Mouse (Mus musculus) gastrocnemius, postnatal 36 days (tissue): ENCODE data around the gene Taar8c. TPM values are rescaled to one million over a fixed set of nuclear protein-coding genes. Genes with fewer than 3 reads are reported as not detected.
"Not testable (repeated sequence)": the region's sequence is repeated elsewhere in the genome, so short reads cannot be mapped to it uniquely, and the experiment has no call there.

Experiments
- DNase-seq, 2 experiments: peaks; one replicate each; pipeline ENCODE4 v3.0.0; 2022
- intact Hi-C: fragments of 180-260 bp; cut with DNase I; formaldehyde crosslinking; loops from one replicate; pipeline ENCODE4 v1.15.1; 2025
- total RNA-seq, 2 experiments: library from RNA; stranded (reverse); gene quantifications; 2 replicates each; pipeline ENCODE4 v1.2.3; 2021

Gene Taar8c
- total RNA-seq, 2 experiments from 2014 or later: not detected

DNA sequence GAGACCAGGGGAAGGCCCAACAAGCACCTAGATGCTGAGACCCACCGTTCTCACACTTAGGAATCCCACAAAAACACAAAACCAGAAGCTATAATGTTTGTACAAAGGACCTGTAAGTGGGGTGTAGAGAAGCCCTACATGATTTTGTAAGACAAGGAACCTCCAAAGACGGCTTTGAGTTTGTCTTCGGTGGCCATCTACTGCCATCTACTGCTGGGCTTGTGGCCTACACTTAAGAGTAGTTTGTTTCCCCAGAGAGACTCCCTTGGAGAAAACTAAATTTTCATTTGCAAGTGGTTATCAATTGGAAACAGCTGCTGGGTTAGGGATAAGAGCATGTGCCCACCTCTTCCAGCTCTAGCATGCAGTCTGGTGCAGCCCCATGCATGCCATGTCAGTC lies 21.5 kb downstream of the Taar8c start:
- intact Hi-C loops: loop anchor here (10.0 kb wide), 1 partner anchor 105 kb away; the partner anchor contains the start of gene Taar5
- DNase-seq: no peak

DNA sequence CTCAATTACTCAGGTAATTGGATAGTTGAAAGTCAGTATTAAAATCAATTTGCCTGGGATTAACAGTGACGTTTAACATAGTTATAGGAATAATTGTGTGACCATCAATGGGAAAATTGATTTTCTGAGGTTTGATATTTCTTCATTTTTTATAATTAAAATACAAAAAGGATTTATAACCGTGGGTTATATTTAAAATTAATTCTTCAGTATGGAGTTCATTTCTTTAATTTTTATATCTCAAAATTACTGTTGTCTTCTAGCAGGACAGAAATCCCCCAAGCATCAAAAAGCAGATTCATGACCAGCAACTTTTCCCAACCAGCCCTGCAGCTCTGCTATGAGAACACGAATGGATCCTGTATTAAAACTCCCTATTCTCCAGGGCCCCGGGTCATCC lies 25.5 kb downstream of the Taar8c start, which contains the start of gene Taar8a:
Gene Taar8a, plus strand, starts transcription at position 301 of the 400 bp plus-strand sequence.
- intact Hi-C loops, DNase-seq: not testable (repeated sequence)

DNA sequence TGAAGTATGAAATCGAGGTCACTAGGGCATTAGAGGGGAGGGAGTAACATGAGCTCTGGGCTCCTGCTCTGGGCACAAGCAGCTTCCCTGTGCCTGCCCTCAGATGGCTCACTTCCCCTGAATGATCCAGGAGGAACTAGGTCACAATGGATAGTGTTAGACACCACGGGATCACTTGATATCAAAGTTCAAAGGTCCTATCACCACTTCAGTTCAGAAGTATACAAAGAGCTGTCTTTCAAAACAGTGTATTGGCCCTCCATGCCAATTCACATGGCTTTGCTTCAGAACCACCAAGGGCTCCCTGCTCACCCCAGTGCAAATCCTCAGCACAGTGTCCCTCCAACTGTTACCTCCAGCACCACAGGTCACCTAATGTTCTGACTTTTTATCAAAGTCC lies 27.0 kb downstream of the Taar8c start:
- DNase-seq, intact Hi-C loops: not testable (repeated sequence)

DNA sequence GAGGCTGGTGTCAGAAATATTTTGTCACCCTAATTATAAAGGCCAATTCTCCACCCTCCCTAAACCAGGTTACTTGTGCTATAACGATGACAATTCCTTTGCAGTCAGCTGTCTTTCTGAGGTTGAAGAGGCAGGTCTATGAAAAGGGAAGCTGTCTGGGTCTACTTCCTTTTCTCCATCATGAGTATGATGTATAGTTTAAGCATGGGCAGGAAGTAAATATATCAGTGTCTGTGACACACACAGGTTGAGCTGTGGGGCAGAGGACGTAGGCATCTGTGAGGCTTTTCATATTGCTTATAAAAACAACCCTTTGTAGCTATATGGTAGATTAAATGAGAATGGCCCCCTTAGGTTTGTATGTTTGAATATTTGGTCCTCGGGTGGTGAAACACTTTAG lies 42.7 kb downstream of the Taar8c start:
- DNase-seq: no peak
- intact Hi-C loops: no loop called here

DNA sequence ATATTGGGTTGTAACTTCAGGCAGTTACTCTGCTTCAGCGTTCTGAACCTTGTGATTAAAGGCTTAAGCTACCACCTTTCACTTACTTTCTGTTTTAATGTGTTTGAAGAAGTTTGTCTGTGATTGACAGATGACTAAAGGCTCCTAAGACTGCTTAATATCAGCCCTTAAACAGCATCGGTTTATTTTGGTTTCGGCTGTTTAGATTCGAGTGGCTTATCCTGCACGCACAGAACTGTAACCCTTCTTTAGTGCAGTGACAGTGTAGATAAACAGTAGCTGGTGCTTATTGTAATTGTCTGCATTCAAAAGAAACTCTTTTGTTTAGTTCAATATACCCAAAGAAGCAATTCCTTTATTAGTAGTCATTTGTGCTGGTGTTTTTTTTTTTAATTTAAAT lies 49.7 kb downstream of the Taar8c start:
- intact Hi-C loops: no loop called here
- DNase-seq: no peak

Other genes with a start within 250 kb of the Taar8c start
- gene Vnn1, start 207.2 kb downstream of the Taar8c start, total RNA-seq: under 1 TPM; 0.20 to 0.27 TPM
- not detected for gene Taar1, start 181.6 kb downstream of the Taar8c start, total RNA-seq
- not detected for gene Taar2, start 163.3 kb downstream of the Taar8c start, total RNA-seq
- gene Taar3, start 152.4 kb downstream of the Taar8c start, total RNA-seq: not detected
- gene Taar4, start 141.4 kb downstream of the Taar8c start, total RNA-seq: not detected
- gene Taar5, start 131.2 kb downstream of the Taar8c start, total RNA-seq: not detected
- gene Taar6, start 116.3 kb downstream of the Taar8c start, total RNA-seq: not detected
- gene Taar7a, start 108.4 kb downstream of the Taar8c start, total RNA-seq: not detected
- not detected for gene Taar7b, start 102.0 kb downstream of the Taar8c start, total RNA-seq
- not detected for gene Taar7d, start 74.7 kb downstream of the Taar8c start, total RNA-seq
- not detected for gene Taar7e, start 64.3 kb downstream of the Taar8c start, total RNA-seq
- gene Taar7f, start 52.4 kb downstream of the Taar8c start, total RNA-seq: not detected
- gene Taar8a, start 25.4 kb downstream of the Taar8c start, total RNA-seq: not detected
- not detected for gene Taar8b, start 9.6 kb downstream of the Taar8c start, total RNA-seq
- not detected for gene Taar9, start 7.6 kb upstream of the Taar8c start, total RNA-seq
- 10 to 100 TPM; 21.5 to 24.3 TPM for gene Stx7, start 47.4 kb upstream of the Taar8c start, total RNA-seq
- under 1 TPM; 0.26 to 0.57 TPM for gene Moxd1, start 121.6 kb upstream of the Taar8c start, total RNA-seq